Mouse (Mus musculus): ENCODE measurements at regions not wholly inside any gene's neighbourhood (a gene's known extent, or its start where the extent isn't known, plus 50 kb on each side); places are given as distances from the start of the nearest gene placed in this dataset.

- TF ChIP-seq CTCF (IDR thresholded peaks at IDR 0.05) (no peak), EP300 (IDR thresholded peaks at IDR 0.05; ENCODE audit: insufficient read depth, low read depth, low read length) (no peak), POLR2A (IDR thresholded peaks at IDR 0.05; ENCODE audit: insufficient read depth, low read depth, low read length) (no peak)
These were observed 828.6 kb downstream of the Stpg2 start for GRCm38 (mm10) chr3:140034101-140034500.
